Mouse (Mus musculus): ENCODE results near the gene Pdk2. TPM values are rescaled to one million over a fixed set of nuclear protein-coding genes. Genes with fewer than 3 reads are reported as not detected.

Gene Pdk2
- 3.3 and 4.1 TPM in 2 replicates for total RNA-seq (2017)

GRCm38 (mm10) chr11:95041139-95041609, at the start of gene Pdk2:
TSS of gene Pdk2 (minus strand) at chr11:95041354.
- peak; percentile 98 for ATAC-seq (replicated peaks in 1 of 2; ENCODE audit: insufficient read depth in 1 of 2, low FRiP score in 2 of 2, low TSS enrichment in 1 of 2, low read depth in 1 of 2, poor library complexity in 2 of 2, severe bottlenecking in 2 of 2)

- ATAC-seq (replicated peaks in 1 of 2; ENCODE audit: insufficient read depth in 1 of 2, low FRiP score in 2 of 2, low TSS enrichment in 1 of 2, low read depth in 1 of 2, poor library complexity in 2 of 2, severe bottlenecking in 2 of 2): peak; percentile 61 to 66
Measured at GRCm38 (mm10) chr11:95088857-95089779, 48.0 kb upstream of the Pdk2 start.

- no peak for ATAC-seq (replicated peaks in 1 of 2; ENCODE audit: insufficient read depth in 1 of 2, low FRiP score in 2 of 2, low TSS enrichment in 1 of 2, low read depth in 1 of 2, poor library complexity in 2 of 2, severe bottlenecking in 2 of 2)
Measured at GRCm38 (mm10) chr11:95088286-95088685, 47.1 kb upstream of the Pdk2 start.

- no peak for ATAC-seq (replicated peaks in 1 of 2; ENCODE audit: insufficient read depth in 1 of 2, low FRiP score in 2 of 2, low TSS enrichment in 1 of 2, low read depth in 1 of 2, poor library complexity in 2 of 2, severe bottlenecking in 2 of 2)
Measured at GRCm38 (mm10) chr11:95087301-95088228, 46.4 kb upstream of the Pdk2 start.

DNA sequence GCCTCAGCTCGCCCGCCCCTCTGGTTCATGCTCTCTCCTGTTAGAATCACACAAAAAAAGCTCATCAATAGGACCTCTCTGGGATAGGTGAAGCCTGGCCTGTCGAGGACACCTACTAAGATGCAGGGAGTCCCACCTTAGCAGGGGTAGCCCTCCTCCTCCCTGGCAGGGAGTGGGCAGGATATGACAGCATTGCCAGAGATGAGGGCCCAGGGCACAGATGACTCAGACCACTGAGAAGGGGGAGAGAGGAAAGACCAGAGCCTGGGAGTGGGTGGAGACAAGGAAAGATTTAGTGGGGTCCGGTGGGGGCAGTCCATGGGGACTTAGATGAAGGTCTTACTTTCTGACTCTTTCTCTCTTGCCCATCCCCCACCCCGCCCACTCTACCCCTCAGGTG, 45.1 kb upstream of the Pdk2 start:
- ATAC-seq (replicated peaks in 1 of 2; ENCODE audit: insufficient read depth in 1 of 2, low FRiP score in 2 of 2, low TSS enrichment in 1 of 2, low read depth in 1 of 2, poor library complexity in 2 of 2, severe bottlenecking in 2 of 2): no peak

DNA sequence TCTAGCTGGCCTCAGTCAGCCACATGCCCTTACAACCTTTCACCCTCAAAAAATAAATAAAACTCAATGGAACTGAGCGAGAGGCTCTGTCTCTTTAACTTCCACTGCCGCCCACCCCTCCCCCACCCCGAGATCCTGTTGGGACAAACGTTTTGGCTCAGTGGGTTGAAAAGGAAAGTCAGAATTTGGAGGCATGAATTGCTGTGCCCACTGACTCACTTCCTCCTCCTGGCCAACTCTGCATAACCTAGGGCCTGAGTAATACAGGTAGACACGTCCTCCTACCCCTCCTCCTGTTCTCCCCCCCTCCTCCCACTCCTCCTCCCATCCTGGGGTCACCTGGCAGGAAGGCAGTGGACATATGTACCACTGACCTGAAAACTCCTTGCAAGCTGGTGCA, 44.6 kb upstream of the Pdk2 start:
- ATAC-seq (replicated peaks in 1 of 2; ENCODE audit: insufficient read depth in 1 of 2, low FRiP score in 2 of 2, low TSS enrichment in 1 of 2, low read depth in 1 of 2, poor library complexity in 2 of 2, severe bottlenecking in 2 of 2): no peak

DNA sequence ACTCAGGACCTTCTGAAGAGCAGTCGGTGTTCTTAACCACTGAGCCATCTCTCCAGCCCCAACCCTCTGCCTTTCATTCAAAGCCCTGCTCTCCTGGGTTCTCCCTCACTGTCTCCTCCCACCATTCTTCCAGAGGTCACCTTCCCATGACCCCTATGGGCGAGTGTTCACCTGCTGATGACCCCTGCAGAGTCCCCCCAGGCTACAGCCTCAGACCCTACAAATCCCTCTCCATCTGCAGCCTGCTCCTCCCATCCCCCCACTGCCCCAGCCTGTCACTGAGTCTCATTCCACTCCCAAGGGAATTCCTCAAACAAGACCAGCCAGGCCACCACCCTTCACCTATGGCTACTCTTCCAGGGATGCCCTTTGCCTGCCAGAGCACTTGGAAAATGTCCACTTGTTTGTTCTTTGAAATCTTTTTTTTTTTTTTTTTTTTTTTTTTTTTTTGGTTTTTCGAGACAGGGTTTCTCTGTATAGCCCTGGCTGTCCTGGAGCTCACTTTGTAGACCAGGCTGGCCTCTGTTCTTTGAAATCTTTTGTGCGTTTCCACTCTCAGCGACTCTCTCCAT, 43.7 kb upstream of the Pdk2 start:
- no peak for ATAC-seq (replicated peaks in 1 of 2; ENCODE audit: insufficient read depth in 1 of 2, low FRiP score in 2 of 2, low TSS enrichment in 1 of 2, low read depth in 1 of 2, poor library complexity in 2 of 2, severe bottlenecking in 2 of 2)

GRCm38 (mm10) chr11:95084175-95084574, 43.0 kb upstream of the Pdk2 start:
- ATAC-seq (replicated peaks in 1 of 2; ENCODE audit: insufficient read depth in 1 of 2, low FRiP score in 2 of 2, low TSS enrichment in 1 of 2, low read depth in 1 of 2, poor library complexity in 2 of 2, severe bottlenecking in 2 of 2): no peak

DNA sequence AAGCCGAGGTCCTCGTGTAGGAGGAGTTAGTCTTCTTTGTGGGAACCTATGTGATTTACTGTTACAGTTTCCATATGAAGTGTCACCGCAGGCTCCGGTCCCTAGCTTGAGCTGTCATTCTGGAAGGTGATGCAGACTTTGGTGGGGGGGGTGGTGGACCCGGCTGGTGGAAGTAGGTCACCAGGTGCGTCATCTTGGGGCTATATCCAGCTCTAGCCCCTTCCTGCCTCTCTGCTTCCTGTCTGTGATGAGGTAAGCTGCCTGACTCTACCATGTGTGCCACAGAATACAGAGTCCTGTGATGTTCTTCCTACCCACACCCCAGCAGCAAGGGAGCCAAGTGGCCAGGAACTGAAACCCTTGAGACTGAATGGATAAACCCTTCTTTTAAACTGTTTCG, 41.7 kb upstream of the Pdk2 start:
- peak; percentile 30 to 63 for ATAC-seq (replicated peaks in 1 of 2; ENCODE audit: insufficient read depth in 1 of 2, low FRiP score in 2 of 2, low TSS enrichment in 1 of 2, low read depth in 1 of 2, poor library complexity in 2 of 2, severe bottlenecking in 2 of 2)

DNA sequence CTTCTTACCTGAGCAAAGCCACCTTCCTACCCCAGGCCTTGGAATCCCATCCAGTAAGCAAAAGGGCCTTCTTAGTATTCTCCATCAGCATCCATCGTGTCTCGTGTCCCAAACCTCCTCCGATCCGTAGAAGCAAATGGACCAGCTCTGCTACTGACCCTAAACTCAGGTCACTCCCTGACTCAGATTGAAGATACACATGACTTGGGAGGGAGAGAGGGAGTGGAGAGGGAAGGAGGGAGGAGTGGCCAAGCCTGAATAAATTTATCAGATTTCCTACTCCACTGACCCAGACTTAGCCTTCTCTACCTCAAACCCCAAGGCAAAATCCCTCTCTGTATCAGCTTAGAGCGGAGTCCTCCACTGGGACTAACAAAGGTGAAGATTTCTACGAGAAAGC, 39.6 kb upstream of the Pdk2 start:
- no peak for ATAC-seq (replicated peaks in 1 of 2; ENCODE audit: insufficient read depth in 1 of 2, low FRiP score in 2 of 2, low TSS enrichment in 1 of 2, low read depth in 1 of 2, poor library complexity in 2 of 2, severe bottlenecking in 2 of 2)

DNA sequence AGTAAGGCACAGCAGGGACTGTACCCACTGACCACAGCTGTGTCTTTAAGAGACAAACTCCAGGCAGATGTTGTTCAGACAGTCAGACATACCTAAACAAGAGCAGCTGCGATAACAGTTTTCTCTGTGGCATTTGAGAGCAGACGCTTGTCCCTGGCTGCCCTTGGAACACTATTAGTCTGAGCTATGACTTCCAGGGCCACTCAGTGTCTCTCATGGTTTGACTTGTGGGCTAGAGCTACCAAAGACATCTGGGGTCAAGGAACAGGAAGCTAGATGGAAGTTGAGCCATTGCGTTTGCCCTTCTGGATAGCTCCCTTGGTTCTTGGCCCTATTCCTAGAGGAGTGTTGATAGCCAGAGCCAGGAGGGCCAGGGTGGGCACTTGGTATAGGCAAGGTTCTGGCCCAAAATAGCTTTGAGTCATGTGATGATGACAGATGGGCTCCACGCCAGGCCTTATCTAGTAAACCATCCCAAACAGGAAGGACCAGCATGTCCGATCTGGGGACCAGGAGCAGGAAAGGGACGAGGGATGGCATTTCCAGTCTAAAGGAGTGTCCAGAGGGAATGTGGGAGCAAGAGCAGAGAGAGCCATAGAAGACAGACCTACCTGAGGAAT, 38.2 kb upstream of the Pdk2 start:
- no peak for ATAC-seq (replicated peaks in 1 of 2; ENCODE audit: insufficient read depth in 1 of 2, low FRiP score in 2 of 2, low TSS enrichment in 1 of 2, low read depth in 1 of 2, poor library complexity in 2 of 2, severe bottlenecking in 2 of 2)

DNA sequence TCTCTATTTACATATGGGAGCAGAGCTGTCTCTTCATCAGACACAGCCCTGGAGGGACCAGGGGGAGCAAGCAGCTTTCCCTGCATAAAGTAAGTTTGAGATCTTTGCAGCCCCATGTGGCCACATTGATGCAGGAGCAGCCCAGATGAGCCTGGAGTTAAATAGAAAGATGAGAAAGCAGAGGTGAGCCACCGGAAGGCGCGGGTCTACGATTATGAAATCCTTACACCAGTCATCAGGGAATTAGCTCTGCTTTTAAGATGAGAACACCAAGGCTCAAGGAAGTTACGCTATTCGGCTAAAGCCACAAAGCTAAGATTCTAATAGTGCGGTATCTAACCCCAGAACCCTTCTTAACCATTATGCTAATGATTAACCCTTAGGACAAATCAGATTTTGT, 36.8 kb upstream of the Pdk2 start:
- no peak for ATAC-seq (replicated peaks in 1 of 2; ENCODE audit: insufficient read depth in 1 of 2, low FRiP score in 2 of 2, low TSS enrichment in 1 of 2, low read depth in 1 of 2, poor library complexity in 2 of 2, severe bottlenecking in 2 of 2)

DNA sequence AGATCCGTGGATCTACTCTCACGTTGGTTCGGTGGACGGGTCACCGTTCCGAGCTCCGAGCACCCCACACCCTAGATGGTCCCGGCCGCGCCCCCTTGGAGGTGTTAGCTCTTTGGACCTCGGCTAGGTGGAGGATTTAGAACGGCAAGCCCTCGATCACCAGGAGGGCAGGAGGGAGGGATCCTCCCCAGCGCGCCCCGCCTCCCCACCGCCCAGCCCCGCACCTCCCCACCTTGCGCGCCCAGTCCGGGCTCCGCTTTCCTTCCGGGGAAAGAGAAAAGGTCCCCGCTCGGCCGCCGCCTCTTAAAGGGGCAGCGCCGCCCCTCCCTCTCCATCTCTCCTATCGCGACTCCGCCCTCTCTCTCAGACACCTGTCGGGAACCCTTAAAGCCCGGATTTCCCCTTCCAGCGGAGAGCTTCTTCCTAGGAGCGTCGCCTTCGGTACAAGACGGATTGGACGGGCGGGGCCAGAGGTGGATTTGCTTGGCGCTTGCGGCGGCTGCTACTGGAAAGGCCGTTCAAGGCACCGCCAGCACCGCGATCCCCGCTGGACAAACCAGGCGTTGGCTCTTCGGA, 35.5 kb upstream of the Pdk2 start, which contains the start of gene Itga3:
Itga3 (minus strand) TSS at position 266 of the 576 bp plus-strand sequence.
- peak in 1 of 2 experiments; percentile 23; a peak in 2 of 4 replicates for ATAC-seq (replicated peaks in 1 of 2; ENCODE audit: insufficient read depth in 1 of 2, low FRiP score in 2 of 2, low TSS enrichment in 1 of 2, low read depth in 1 of 2, poor library complexity in 2 of 2, severe bottlenecking in 2 of 2)

GRCm38 (mm10) chr11:95076041-95076535, 34.9 kb upstream of the Pdk2 start:
- ATAC-seq (replicated peaks in 1 of 2; ENCODE audit: insufficient read depth in 1 of 2, low FRiP score in 2 of 2, low TSS enrichment in 1 of 2, low read depth in 1 of 2, poor library complexity in 2 of 2, severe bottlenecking in 2 of 2): peak in 1 of 2 experiments; percentile 54; a peak in 3 of 4 replicates

GRCm38 (mm10) chr11:95075197-95076040, 34.3 kb upstream of the Pdk2 start:
- no peak for ATAC-seq (replicated peaks in 1 of 2; ENCODE audit: insufficient read depth in 1 of 2, low FRiP score in 2 of 2, low TSS enrichment in 1 of 2, low read depth in 1 of 2, poor library complexity in 2 of 2, severe bottlenecking in 2 of 2)

DNA sequence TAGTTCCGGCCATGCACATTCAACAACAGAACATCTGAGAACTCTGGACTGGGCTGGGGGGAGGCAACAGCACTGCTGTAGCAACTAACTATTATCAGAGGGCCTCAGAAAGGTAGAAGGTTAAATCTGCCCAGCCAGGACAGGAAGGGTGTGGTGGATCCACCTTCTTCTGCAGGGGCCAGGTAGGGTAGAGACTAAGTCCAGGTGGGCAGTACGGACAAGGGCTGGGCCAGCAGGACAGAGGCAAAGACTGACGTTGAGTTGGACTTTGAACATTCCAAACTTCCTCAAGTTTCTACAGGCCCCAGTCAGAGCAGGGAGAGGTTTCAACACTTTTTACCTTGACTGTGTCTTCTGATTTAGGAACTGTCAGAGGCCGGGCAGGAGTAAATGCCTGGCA, 33.5 kb upstream of the Pdk2 start:
- no peak for ATAC-seq (replicated peaks in 1 of 2; ENCODE audit: insufficient read depth in 1 of 2, low FRiP score in 2 of 2, low TSS enrichment in 1 of 2, low read depth in 1 of 2, poor library complexity in 2 of 2, severe bottlenecking in 2 of 2)

Measured in hematopoietic stem cell, adult 5-6 weeks (primary cell).